ENCODE assay signal across 13 mouse cellular contexts in the genomic region with DNA sequence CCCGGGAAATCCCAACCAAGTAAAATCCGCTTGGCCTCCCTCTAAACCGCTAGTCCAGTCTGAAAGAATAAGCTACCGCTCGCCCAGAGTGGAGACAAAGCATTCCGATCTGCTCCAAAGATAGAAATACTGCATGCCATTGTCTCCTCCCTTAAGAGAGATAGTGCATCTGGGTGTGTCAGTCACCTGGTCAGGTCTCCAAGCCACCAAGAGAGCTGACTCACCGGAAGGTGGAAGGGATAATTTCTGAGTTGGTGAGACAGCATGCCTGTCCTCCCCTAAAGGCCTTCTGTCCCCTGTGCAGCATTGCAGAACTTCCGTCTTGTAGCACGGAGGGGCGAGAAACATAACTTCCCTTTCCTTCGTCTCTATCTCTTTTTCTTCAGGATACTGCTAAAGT.
"Had no signal": no experiment of that assay in that cellular context is flagged by ENCODE, and none has a peak within 500 bp of the region (broad histone marks: within the 10 kb centered on the region; RNA-seq: fewer than 3 reads in every experiment).

No protein-coding gene starts in this region.

- H3K9ac ChIP-seq: limb, embryonic 15.5 days; liver, embryonic 12.5 days; lung, embryonic 15.5 days; midbrain, embryonic 13.5 days; neural tube, embryonic 12.5 days; stomach, embryonic 15.5 days had no signal

- DNase-seq: kidney, postnatal 10 days; kidney, postnatal 4 days; lung, postnatal 14 days; right cerebral cortex, postnatal 14 days; thymus, postnatal 36 days had no signal

- H3K4me1 ChIP-seq: limb, embryonic 15.5 days; lung, embryonic 15.5 days; midbrain, embryonic 13.5 days; neural tube, embryonic 12.5 days; stomach, embryonic 15.5 days had no signal

- H3K27ac ChIP-seq: left cerebral cortex, adult 2 months; limb, embryonic 15.5 days; liver, embryonic 12.5 days; lung, embryonic 15.5 days; macrophage; midbrain, embryonic 13.5 days; neural tube, embryonic 12.5 days; stomach, embryonic 15.5 days had no signal

- H3K36me3 ChIP-seq: limb, embryonic 15.5 days; liver, embryonic 12.5 days; lung, embryonic 15.5 days; midbrain, embryonic 13.5 days; neural tube, embryonic 12.5 days; stomach, embryonic 15.5 days had no signal

- H3K4me2 ChIP-seq: limb, embryonic 15.5 days; liver, embryonic 12.5 days; lung, embryonic 15.5 days; midbrain, embryonic 13.5 days; neural tube, embryonic 12.5 days; stomach, embryonic 15.5 days had no signal

- H3K9me3 ChIP-seq: limb, embryonic 15.5 days; liver, embryonic 12.5 days; lung, embryonic 15.5 days; neural tube, embryonic 12.5 days; stomach, embryonic 15.5 days had no signal

- ATAC-seq: liver, embryonic 12.5 days; midbrain, embryonic 13.5 days had no signal

- H3K27me3 ChIP-seq: limb, embryonic 15.5 days; liver, embryonic 12.5 days; lung, embryonic 15.5 days; midbrain, embryonic 13.5 days; neural tube, embryonic 12.5 days; stomach, embryonic 15.5 days had no signal

- H3K4me3 ChIP-seq: left cerebral cortex, adult 2 months; limb, embryonic 15.5 days; liver, embryonic 12.5 days; lung, embryonic 15.5 days; midbrain, embryonic 13.5 days; neural tube, embryonic 12.5 days; stomach, embryonic 15.5 days had no signal
